Mouse (Mus musculus) neural tube, embryonic 14.5 days (tissue): ENCODE results near the gene Ube2z. TPM values are rescaled to one million over a fixed set of nuclear protein-coding genes. Genes with fewer than 3 reads are reported as not detected.

Experiments used
- ATAC-seq: fragments of 200-750 bp; cut with Nextera tagmentation; 2 replicates; pipeline ENCODE4 v1.8.0; 2017; ENCODE audit warnings: low read depth, mild to moderate bottlenecking, moderate TSS enrichment, moderate library complexity
- H3K27ac ChIP-seq: fragments of 300-500 bp; sonication (generic); 2 replicates; pipeline ENCODE4 v1.5.1; 2014; ENCODE audit warnings: low read depth, mild to moderate bottlenecking, control low read depth, low read length, moderate library complexity, mixed read lengths
- H3K27me3 ChIP-seq: fragments of 300-500 bp; sonication (generic); 2 replicates; pipeline ENCODE4 v1.6.1; 2014; ENCODE audit warnings: low read length; ENCODE audit not compliant: control insufficient read depth, insufficient read depth
- H3K36me3 ChIP-seq: fragments of 300-500 bp; sonication (generic); 2 replicates; pipeline ENCODE4 v1.6.1; 2014; ENCODE audit warnings: low read length, mixed read lengths; ENCODE audit not compliant: control insufficient read depth, insufficient read depth
- H3K4me1 ChIP-seq: fragments of 300-500 bp; sonication (generic); 2 replicates; pipeline ENCODE4 v1.6.1; 2014; ENCODE audit warnings: low read length; ENCODE audit not compliant: control insufficient read depth, insufficient read depth
- H3K4me2 ChIP-seq: fragments of 300-500 bp; sonication (generic); 2 replicates; pipeline ENCODE4 v1.6.1; 2014; ENCODE audit warnings: mild to moderate bottlenecking, low read depth, low read length, control low read depth
- H3K4me3 ChIP-seq: fragments of 300-500 bp; sonication (generic); 2 replicates; pipeline ENCODE4 v1.5.1; 2014; ENCODE audit warnings: low read depth, low read length, control low read depth, mixed read lengths
- H3K9ac ChIP-seq: fragments of 300-500 bp; sonication (generic); replicated peaks from 2 replicates; pipeline ENCODE4 v1.6.1; 2014; ENCODE audit warnings: low read depth, mild to moderate bottlenecking, control low read depth, low read length, mixed read lengths
- H3K9me3 ChIP-seq: fragments of 300-500 bp; sonication (generic); 2 replicates; pipeline ENCODE4 v1.6.1; 2016; ENCODE audit warnings: low read length; ENCODE audit not compliant: control insufficient read depth
- WGBS: fragments of 180-500 bp; shearing (Covaris S2); extraction: QIAGEN DNeasy Blood & Tissue Kit; methylation state at CpG from one replicate; pipeline ENCODE4 v1.1.7; 2014; 5-methylcytosine and 5-hydroxymethylcytosine counted together
- polyA plus RNA-seq: library from polyadenylated mRNA; unstranded; fragments of >200 nt; fragmentation: Nextera tagmentation; extraction: Ambion mirVana; gene quantifications from 2 replicates; pipeline ENCODE4 v1.2.1, GENCODE M21; 2014

Gene Ube2z
- polyA plus RNA-seq, 1 experiment from 2014 or later: 26.2 TPM

DNA sequence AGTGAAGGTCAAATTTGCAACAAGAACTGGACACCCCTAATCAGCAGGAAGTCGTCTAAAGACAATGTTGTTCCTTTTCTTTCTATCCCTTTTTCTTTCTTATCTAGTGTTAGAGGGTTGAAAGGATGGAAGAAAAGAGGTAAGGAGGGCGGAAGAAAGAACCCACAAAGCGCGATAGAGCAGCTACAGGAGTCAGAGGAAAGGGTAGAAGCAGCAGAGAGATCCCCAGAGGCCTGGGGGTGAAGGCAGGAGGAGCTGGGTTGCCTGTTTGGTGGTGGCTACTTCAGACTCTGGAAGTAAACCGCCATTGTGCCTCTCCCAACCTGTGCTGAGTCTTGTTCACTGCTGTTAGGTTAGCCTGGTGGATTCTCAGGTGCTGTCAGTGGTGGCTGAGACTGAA lies 37.1 kb downstream of the Ube2z start:
- Histone ChIP-seq H3K9ac (no peak overlapping the region), H3K4me3 (no peak overlapping the region), H3K4me1 (no peaks in the 10 kb centered on the region), H3K4me2 (no peak overlapping the region), H3K27me3 (no peaks in the 10 kb centered on the region), H3K36me3 (no peaks in the 10 kb centered on the region), H3K9me3 (no peaks in the 10 kb centered on the region), H3K27ac (no peak overlapping the region)
- 54% methylated on average over 5 of the region's 5 CpGs for WGBS
- ATAC-seq: no peak

DNA sequence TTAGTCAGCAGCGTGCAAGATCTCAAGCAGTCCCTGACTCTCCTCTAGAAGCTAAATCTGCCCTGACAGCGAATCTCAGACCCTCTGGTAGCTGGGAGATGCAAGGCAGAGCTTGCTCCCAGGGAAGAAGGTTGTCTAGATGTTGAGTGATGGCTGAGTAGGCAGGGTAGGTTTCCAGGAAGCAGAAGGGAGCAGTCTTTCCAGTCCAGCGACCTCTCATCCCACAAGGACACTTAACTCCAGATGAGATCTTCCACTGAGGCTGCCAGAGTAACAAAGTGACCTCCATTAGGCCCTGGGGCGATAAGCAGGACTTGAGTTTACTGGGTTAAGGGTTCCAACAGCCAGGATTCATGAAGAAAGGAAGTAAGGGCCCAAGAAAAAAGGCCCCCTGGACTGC lies 44.6 kb downstream of the Ube2z start:
- Histone ChIP-seq H3K27ac (no peak overlapping the region), H3K9ac (no peak overlapping the region), H3K27me3 (no peaks in the 10 kb centered on the region), H3K4me1 (no peaks in the 10 kb centered on the region), H3K9me3 (no peaks in the 10 kb centered on the region), H3K36me3 (no peaks in the 10 kb centered on the region), H3K4me3 (no peak overlapping the region), H3K4me2 (no peak overlapping the region)
- WGBS: 72% methylated on average over 4 of the region's 4 CpGs
- ATAC-seq: no peak

DNA sequence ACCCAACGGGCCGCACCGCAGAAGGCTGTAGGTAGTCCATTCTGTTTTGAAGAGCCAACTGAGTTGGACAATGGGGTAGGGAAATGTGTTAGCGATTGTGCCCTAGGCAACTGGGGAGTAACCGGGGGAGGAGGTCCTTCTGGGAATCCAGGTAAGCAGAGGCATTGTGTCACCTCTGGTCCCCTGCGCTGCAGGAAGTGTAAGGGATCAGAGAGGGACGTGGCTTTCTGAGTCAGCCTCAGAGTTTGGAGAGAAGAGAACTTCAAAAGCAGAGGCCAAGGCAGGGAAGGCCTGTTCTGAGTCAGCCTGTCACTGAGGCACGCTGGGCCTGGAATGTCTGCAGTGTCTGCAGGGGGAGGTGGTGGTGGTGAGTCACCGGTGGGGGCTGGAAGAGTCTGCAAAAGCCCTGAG lies 47.2 kb downstream of the Ube2z start:
- H3K27ac ChIP-seq: no peak overlapping the region
- H3K36me3 ChIP-seq: no peaks in the 10 kb centered on the region
- ATAC-seq: no peak
- H3K9ac ChIP-seq: no peak overlapping the region
- no peak overlapping the region for H3K4me3 ChIP-seq
- H3K27me3 ChIP-seq: no peaks in the 10 kb centered on the region
- H3K4me2 ChIP-seq: no peak overlapping the region
- no peaks in the 10 kb centered on the region for H3K9me3 ChIP-seq
- no peaks in the 10 kb centered on the region for H3K4me1 ChIP-seq
- 21% methylated on average over 9 of the region's 9 CpGs for WGBS

DNA sequence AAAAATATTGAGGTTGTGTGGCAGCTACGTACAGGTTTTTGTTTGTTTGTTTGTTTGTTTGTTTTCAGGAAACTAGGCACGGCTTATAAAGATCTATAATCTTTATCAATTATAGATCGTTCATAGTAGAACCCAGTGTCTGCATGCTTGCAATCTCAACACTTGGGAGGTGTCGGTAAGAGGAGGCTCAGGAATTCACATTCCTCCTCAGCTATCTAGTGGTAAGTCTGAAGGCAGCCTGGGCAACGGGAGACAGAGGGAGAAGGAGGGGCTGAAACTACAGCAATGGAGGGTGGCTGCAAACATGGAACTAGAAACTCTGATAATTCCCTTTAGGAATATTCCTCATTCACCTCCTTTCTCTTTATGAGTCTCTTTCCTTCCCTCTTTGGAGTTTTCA lies 49.8 kb downstream of the Ube2z start:
- 52% methylated on average over 5 of the region's 5 CpGs for WGBS
- Histone ChIP-seq H3K27ac (no peak overlapping the region), H3K9me3 (no peaks in the 10 kb centered on the region), H3K27me3 (no peaks in the 10 kb centered on the region), H3K4me3 (no peak overlapping the region), H3K9ac (no peak overlapping the region), H3K4me1 (no peaks in the 10 kb centered on the region), H3K4me2 (no peak overlapping the region), H3K36me3 (no peaks in the 10 kb centered on the region)
- no peak for ATAC-seq

DNA sequence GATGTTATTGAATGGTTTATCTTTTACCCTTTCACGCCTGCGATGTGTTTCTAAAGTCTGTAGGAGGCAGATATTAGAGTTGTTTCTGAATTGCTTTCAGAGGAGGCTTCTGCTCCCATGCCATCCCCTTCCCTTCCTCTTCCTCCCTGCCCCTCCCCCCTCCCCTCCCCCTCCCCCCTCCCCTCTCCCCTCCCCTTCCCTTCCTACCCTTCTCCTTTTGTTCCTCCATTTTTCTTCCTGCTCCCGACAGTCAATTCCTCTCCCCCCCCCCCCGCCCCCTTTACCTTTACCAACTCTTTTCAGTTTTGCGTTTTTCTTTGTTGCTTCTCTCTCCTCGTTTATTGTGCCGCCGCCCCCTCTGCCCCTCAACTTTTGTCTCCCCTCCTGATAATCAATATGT lies 53.2 kb downstream of the Ube2z start:
- no peak overlapping the region for H3K27ac ChIP-seq
- WGBS: 4% methylated on average over 5 of the region's 8 CpGs
- H3K27me3 ChIP-seq: no peaks in the 10 kb centered on the region
- H3K4me2 ChIP-seq: no peak overlapping the region
- H3K9me3 ChIP-seq: no peaks in the 10 kb centered on the region
- no peaks in the 10 kb centered on the region for H3K4me1 ChIP-seq
- no peaks in the 10 kb centered on the region for H3K36me3 ChIP-seq
- H3K4me3 ChIP-seq: no peak overlapping the region
- no peak for ATAC-seq
- no peak overlapping the region for H3K9ac ChIP-seq

DNA sequence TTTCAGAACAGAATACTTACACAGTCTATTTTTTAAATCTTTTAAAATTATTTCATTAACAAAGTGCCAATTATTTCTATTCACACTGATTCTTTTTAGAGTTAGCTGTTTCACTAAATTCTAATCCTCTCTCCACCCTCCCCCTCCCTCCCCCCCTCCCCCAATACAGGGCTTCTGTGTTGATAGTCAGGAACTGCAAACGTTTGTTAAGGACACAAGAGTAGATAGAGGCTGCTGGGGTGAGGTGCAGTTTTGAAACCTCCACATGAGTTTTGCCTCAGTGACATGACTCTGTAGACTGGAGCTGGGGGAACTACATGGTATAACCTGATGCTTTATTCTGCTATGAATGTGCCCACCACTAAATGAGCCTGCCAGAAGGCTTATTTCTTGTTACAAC lies 56.4 kb downstream of the Ube2z start:
- no peaks in the 10 kb centered on the region for H3K27me3 ChIP-seq
- H3K4me3 ChIP-seq: no peak overlapping the region
- WGBS: 0% methylated on average over 1 of the region's 1 CpGs
- H3K27ac ChIP-seq: no peak overlapping the region
- no peak for ATAC-seq
- H3K9me3 ChIP-seq: no peaks in the 10 kb centered on the region
- H3K4me1 ChIP-seq: peaks cover 2% of the 10 kb centered on the region; the same call in 1 of the 2 replicates
- H3K36me3 ChIP-seq: no peaks in the 10 kb centered on the region
- H3K9ac ChIP-seq: no peak overlapping the region
- H3K4me2 ChIP-seq: no peak overlapping the region

DNA sequence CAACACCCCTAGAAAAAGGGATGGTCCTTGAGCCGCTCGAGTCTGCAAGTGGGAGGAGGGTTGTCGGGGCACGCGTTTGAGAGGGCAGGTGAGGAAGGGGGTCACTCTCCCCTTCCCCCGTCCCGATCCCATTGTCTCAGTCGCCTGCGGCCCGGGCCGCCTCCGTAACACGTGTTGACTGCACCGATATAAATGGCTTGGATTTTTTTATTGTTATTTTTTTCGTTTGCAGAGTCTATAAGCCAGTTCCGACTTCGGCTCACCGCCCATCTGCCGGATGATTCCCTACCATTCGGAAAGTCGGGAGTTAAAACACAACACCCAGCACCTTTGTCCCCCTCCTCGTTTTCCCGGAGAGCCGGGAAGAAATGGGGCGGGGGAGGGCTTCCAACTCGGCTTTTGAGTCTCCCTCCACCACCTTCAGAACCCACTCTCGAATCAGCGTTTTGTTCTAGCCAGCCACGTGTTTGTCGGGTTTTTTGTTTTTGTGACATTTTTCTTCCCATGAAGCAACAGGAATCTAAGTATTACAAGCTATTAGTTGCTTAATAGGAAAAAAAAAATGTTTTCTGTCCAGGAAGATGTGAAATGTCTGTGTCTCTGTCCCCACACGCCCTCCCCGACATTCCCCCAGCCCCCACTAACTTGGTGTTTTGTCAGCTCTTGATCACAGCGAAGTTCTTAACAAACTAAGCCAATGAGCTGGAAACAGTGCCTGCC lies 57.5 kb downstream of the Ube2z start:
- H3K4me2 ChIP-seq: peak overlapping the region; percentile 71

DNA sequence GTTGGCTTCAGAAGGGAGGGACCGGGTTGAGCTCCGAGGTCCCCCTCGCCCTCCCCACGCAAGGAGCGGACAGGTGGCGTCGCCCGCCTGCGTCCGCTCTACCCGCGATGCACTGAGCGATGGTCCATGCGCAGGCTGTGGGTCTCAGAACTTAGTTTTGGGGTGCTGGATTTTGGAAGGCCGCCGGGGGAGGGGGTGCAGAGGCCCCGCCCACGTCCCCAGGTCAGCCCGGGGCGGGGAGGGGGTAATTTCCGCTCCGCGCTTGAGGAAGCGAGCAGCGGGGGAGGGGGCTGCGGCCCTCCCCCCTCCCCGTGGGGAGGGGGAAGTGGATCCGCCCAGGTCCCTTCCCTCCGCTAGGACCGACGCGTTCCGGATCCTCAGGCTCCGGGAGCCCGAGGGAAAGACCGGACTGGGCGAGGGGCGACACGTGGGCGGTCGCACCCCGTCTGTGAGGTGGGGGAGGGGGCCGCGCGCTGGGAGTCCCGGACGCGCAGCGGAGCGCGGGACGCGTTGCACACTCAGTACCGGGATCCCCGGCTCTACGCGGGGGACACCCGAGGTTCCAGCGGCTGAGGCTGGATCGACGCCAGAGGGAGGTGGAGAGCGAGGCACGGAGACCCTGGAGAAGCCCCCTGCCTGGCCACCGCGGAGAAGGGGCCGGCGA lies 58.2 kb downstream of the Ube2z start:
- peak overlapping the region; percentile 88 for H3K27ac ChIP-seq
- no peaks in the 10 kb centered on the region for H3K9me3 ChIP-seq
- H3K4me3 ChIP-seq: peak overlapping the region; percentile 77
- H3K4me1 ChIP-seq: peaks cover 4% of the 10 kb centered on the region; the same call in 1 of the 2 replicates
- H3K4me2 ChIP-seq: peak overlapping the region; percentile 71
- peak overlapping the region; percentile 74 for H3K9ac ChIP-seq
- WGBS: under 1% methylated on average over 60 of the region's 67 CpGs
- no peaks in the 10 kb centered on the region for H3K36me3 ChIP-seq
- H3K27me3 ChIP-seq: no peaks in the 10 kb centered on the region
- ATAC-seq: peak; percentile 76

More for the DNA sequence above, 57.5 kb downstream of the Ube2z start:
- peak overlapping the region; percentile 88 for H3K27ac ChIP-seq
- H3K9ac ChIP-seq: peak overlapping the region; percentile 74
- no peaks in the 10 kb centered on the region for H3K27me3 ChIP-seq
- peaks cover 3% of the 10 kb centered on the region; the same call in 1 of the 2 replicates for H3K4me1 ChIP-seq
- under 1% methylated on average over 33 of the region's 33 CpGs for WGBS
- no peaks in the 10 kb centered on the region for H3K9me3 ChIP-seq
- H3K36me3 ChIP-seq: no peaks in the 10 kb centered on the region
- peak overlapping the region; percentile 77 for H3K4me3 ChIP-seq
- ATAC-seq: peak; percentile 45; the same call in 1 of the 2 replicates

DNA sequence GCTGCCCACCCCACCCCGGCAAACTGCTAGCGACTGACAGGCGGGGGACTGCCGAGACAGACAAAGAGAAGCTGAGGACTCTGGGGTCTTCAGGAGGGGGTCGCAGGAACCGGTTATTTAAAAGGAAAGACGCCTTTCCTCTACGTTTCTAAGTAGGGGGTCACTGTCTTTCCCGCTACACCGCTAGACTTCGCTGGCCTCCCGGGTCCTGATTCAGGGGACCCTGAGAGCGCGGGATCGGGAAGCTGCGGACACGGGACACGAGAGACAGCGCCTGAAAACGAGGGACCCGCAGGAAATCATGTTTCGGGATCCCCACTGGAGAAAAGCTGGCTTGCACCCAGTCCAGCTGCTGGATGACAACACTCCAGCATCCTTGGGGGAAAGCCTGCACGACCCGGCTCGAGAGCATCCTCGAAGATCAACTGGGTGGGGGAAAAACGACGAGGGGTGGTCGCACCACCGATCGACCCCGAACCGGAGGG lies 58.8 kb downstream of the Ube2z start:
- WGBS: under 1% methylated on average over 33 of the region's 33 CpGs
- peak overlapping the region; percentile 71 for H3K4me2 ChIP-seq
- peak overlapping the region; percentile 88 for H3K27ac ChIP-seq
- H3K9me3 ChIP-seq: no peaks in the 10 kb centered on the region
- peaks cover 9% of the 10 kb centered on the region; the same call in 1 of the 2 replicates for H3K4me1 ChIP-seq
- no peaks in the 10 kb centered on the region for H3K27me3 ChIP-seq
- peak; percentile 45; the same call in 1 of the 2 replicates for ATAC-seq
- peak overlapping the region; percentile 77 for H3K4me3 ChIP-seq
- H3K9ac ChIP-seq: peak overlapping the region; percentile 74
- no peaks in the 10 kb centered on the region for H3K36me3 ChIP-seq
